Mouse (Mus musculus) intestine, embryonic 16.5 days (tissue): ENCODE data around the gene Spdye4c. TPM values are rescaled to one million over a fixed set of nuclear protein-coding genes. Genes with fewer than 3 reads are reported as not detected.

Experiments
- ATAC-seq: fragments of 200-750 bp; cut with Nextera tagmentation; 2 replicates; pipeline ENCODE4 v1.8.0; 2017; ENCODE audit warnings: moderate TSS enrichment, moderate library complexity
- H3K27ac ChIP-seq: fragments of 300-500 bp; sonication (generic); 2 replicates; pipeline ENCODE4 v1.5.1; 2014; ENCODE audit warnings: mild to moderate bottlenecking, low read length
- H3K27me3 ChIP-seq: fragments of 300-500 bp; sonication (generic); replicated peaks from 2 replicates; pipeline ENCODE4 v1.6.1; 2014; ENCODE audit warnings: low read length, control low read depth, mixed read lengths; ENCODE audit not compliant: control insufficient read depth, insufficient read depth
- H3K36me3 ChIP-seq: fragments of 300-500 bp; sonication (generic); 2 replicates; pipeline ENCODE4 v1.6.1; 2014; ENCODE audit warnings: low read length, control low read depth; ENCODE audit not compliant: control insufficient read depth, insufficient read depth
- H3K4me1 ChIP-seq: fragments of 300-500 bp; sonication (generic); 2 replicates; pipeline ENCODE4 v1.6.1; 2014; ENCODE audit warnings: low read length, control low read depth, mixed read lengths; ENCODE audit not compliant: control insufficient read depth, insufficient read depth
- H3K4me2 ChIP-seq: fragments of 300-500 bp; sonication (generic); 2 replicates; pipeline ENCODE4 v1.6.1; 2014; ENCODE audit warnings: low read depth, low read length, control low read depth
- H3K4me3 ChIP-seq: fragments of 300-500 bp; sonication (generic); 2 replicates; pipeline ENCODE4 v1.5.1; 2014; ENCODE audit warnings: mild to moderate bottlenecking, low read length
- H3K9ac ChIP-seq: fragments of 300-500 bp; sonication (generic); 2 replicates; pipeline ENCODE4 v1.6.1; 2014; ENCODE audit warnings: low read depth, low read length
- H3K9me3 ChIP-seq: fragments of 300-500 bp; sonication (generic); 2 replicates; pipeline ENCODE4 v1.6.1; 2016; ENCODE audit warnings: low read length, control low read depth; ENCODE audit not compliant: control insufficient read depth
- WGBS: fragments of 180-500 bp; shearing (Covaris S2); extraction: QIAGEN DNeasy Blood & Tissue Kit; methylation state at CpG from one replicate; pipeline ENCODE4 v1.1.7; 2014; 5-methylcytosine and 5-hydroxymethylcytosine counted together
- polyA plus RNA-seq: library from polyadenylated mRNA; unstranded; fragments of >200 nt; fragmentation: Nextera tagmentation; extraction: Ambion mirVana; gene quantifications from 2 replicates; pipeline ENCODE4 v1.2.1, GENCODE M21; 2015

The Spdye4c gene
- polyA plus RNA-seq, 1 experiment from 2014 or later, result not detected

DNA sequence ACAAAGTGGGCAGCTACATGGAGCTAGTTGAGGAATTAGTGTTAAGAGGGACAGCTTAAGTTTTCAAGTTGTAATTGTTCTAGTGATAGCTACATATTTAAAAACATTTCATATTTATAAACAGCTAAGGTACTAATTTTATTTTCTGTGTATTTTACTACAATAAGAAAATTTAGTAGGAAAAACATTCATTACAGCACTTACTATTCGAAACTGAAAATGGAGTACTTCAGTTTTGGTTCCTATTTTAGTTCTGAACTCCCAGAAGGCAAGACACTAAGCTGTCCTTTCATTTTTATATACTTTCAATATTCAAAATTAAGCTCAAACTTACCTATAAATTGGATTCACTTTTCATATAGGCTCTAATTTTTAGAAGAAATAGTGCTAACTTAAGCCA, 29.6 kb downstream of the Spdye4c start:
- 93% methylated on average over 1 of the region's 1 CpGs for WGBS
- H3K9me3 ChIP-seq, result no peaks in the 10 kb centered on the region
- ATAC-seq, result no peak
- no peaks in the 10 kb centered on the region for H3K27me3 ChIP-seq
- H3K4me1 ChIP-seq, result no peaks in the 10 kb centered on the region
- no peak overlapping the region for H3K9ac ChIP-seq
- H3K4me3 ChIP-seq, result no peak overlapping the region
- no peak overlapping the region for H3K27ac ChIP-seq
- H3K4me2 ChIP-seq, result no peak overlapping the region
- peaks cover 33% of the 10 kb centered on the region for H3K36me3 ChIP-seq

Other genes starting within 250 kb of the Spdye4c start
- gene Anapc1, start 96.2 kb downstream of the Spdye4c start, polyA plus RNA-seq, result 39.8 and 41.7 TPM in 2 replicates
- gene Mertk, start 107.7 kb downstream of the Spdye4c start, polyA plus RNA-seq, result 13.5 and 15.0 TPM in 2 replicates
- 54.6 and 62.4 TPM in 2 replicates for gene Tmem87b, start 226.9 kb downstream of the Spdye4c start, polyA plus RNA-seq